Mouse (Mus musculus) heart, postnatal 4 days (tissue): ENCODE results near the gene B3gnt2. TPM values are rescaled to one million over a fixed set of nuclear protein-coding genes. Genes with fewer than 3 reads are reported as not detected.

Experiments used
- DNase-seq: peaks from one replicate; pipeline ENCODE4 v3.0.0; 2021
- total RNA-seq, 2 experiments: library from RNA; stranded (reverse); gene quantifications; 2 replicates each; pipeline ENCODE4 v1.2.3; 2021

B3gnt2 gene
- total RNA-seq, 2 experiments from 2014 or later: 7.4 to 8.1 TPM

GRCm38 (mm10) chr11:22868582-22868981, 7.8 kb upstream of the B3gnt2 start:
- no peak for DNase-seq

DNA sequence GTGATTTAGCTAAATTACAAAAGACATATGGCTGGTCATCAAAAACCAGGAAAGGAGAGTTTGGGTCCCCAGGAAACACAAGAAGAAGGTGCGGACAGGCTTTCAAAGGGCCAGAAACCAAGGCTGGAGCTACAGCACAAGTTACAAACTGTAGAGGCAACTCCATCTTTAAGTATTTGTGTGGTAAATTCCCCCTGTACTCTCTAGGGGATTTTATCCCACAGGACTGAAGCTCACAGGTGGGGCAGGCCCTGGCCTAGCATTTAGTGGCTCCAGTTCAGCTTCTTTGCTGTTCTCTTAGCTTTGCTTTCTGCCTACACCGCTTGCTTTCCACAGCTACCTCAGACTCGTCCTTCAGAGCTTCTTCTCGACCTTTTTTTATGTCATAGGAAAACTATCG, 6.9 kb upstream of the B3gnt2 start:
- DNase-seq: no peak

DNA sequence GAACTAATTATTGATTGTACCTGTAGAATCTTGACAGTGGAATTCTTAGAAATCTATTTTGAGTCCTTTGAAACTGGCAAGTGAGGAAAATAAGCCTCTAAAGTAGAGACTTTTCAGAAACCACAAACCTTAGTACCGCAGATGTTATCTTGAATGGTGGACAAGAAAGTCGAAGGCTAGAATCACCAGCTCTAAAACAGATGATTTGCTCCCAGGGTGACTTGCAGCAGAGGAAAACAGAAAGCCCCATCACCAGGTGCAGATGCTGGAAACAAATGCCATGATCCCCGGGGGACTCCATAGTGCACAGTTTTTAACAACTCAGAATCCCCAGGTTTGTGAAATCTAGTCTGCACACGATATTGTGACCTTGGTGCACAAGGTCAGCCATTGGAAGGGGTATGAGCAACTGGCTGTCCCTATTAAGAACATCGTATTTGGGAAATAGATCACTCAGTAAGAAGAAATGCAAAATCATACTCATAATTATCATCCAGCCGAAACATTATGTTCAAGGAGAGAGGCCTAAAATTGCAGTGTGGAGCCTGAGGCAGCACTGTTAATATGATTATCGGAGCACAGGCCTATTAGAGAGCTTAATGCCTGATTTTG, 5.0 kb upstream of the B3gnt2 start:
- DNase-seq: no peak

DNA sequence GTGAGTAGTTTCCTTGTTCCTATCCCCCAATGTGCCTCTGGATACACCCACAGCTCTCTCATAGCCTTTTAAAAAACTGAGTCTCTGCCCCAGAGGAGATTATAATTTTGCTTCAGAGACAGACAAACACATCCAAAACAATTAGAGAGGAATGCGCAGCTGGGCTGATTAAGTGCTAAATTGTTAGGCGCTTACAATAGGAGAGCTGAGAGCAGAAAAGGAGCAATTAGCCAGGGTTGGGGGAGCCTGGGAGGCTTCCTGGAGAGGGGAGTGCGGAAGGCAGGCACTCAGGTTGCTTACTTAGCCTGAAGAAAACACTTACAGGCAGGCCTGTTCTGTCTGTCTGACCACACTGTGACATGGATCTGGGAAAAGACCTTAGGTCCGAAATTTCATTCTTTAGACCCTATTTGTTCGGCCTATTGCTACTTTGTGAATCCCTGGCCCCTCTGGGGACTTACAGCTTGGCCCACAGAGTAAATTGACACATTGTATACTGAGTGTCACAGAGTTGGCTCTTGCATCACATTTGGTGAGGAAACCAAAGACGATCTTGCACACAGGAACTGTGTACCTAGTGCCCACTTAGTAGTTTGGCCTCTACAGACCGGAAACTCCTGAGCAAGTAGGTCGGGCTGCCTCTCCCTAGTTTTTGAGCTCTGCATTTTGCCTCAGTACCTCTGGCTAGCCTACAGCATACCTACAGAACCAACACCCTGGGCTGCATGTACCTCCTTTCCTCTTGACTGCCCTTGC, 3.7 kb upstream of the B3gnt2 start:
- no peak for DNase-seq

DNA sequence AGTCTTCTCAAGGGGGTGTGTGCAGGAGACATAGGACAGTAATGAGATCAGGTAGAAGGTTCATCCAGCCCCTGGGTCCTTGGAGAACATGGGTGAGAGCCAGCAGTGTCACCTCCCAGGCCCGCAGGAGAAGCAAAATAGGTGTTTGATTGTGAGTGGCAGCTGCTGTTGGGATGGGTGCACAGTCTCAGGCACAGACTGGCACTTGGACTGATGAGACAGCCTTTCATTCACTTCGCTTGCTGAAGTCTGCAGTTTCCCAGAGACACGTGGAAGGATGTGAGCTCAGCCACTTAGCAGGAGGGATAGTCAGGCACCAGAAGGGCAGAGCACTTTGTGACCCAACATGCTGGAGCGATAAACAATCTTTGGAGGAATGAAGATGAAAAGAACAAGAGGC, 2.8 kb upstream of the B3gnt2 start:
- DNase-seq: no peak

GRCm38 (mm10) chr11:22861315-22861714, 554 bp upstream of the B3gnt2 start:
- no peak for DNase-seq

- DNase-seq: peak; percentile 89
Measured at GRCm38 (mm10) chr11:22859633-22860334, 977 bp downstream of the B3gnt2 start.

DNA sequence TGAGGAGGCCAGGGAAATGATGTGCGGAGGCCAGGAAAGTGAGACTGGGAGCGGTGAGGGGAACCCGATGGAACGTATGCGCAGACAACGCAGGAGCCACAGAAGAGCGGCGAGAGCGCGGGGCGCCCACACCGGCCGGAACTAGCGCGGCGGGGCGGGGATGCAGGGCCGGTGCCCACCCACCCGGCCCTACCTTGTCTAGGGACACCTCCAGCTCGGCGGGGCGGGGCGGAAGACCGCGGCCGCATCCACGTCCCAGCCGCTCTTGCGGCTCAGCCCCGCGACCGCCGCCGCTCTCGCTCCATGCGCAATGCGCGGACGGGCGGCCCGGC, 1.5 kb downstream of the B3gnt2 start:
- peak; percentile 34 for DNase-seq

- no peak for DNase-seq
Measured at GRCm38 (mm10) chr11:22858441-22859300, 2.1 kb downstream of the B3gnt2 start.

DNA sequence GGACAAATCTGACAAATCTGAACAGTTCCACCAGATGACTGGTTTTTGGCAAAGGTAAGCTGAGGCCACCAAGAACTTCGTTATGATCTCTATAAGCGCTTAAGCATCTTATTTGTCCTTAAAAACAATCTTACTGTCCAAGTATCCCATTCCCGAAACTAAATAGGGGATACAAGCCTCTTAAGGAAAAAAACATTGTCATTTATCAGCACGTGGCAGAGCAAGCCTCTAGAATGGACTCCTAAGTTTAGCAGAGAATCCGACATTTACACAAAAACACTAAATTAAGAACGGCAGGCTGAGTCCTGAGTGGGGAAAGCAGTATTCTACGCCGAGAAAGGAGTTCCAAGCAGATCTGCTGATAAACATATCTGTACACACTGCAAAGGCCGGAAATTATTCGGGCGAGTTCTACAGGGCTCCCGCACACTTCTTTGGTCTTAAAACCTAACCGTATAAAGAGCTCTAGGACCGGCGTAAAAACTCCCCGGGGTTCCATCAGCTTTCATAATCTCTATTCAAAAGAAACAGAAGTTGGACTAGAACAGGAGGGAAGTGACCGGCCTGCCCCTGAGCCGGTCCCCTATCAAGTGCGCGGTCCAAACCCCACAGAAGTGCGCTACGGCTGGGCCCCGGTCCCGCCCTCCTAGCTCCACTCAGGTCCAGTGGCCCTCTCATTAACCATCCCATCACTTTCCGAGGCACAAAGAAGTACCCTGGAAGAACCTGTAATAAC, 2.9 kb downstream of the B3gnt2 start:
- no peak for DNase-seq

DNA sequence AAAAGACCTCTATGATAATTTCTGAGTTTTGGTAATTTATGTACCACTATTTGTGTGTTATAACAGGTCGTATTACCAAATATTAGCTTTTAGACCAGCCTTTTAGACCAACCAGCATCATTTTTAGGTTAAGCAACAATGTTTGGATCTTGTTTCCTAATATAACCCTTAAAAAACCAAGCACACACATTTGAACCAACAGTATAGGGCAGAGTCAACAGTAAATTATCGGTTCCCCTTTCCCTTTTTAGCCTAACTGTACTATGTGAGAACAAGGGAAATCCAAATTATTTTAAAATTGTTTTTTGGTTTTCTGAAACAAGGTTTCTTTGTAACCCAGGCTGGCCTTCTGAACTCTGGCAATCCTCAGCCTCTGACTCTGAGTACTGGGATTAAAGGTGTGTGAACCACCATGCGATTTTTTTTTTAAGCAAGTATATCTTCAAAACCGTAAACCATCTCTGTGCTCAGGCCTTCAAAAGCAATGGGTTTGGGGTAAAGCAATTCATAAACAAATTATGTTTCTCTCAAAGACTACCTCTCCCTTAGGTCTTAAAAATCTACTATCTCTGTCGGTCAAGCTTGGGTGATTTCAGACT, 3.6 kb downstream of the B3gnt2 start:
- DNase-seq: no peak

- DNase-seq: no peak
Measured at GRCm38 (mm10) chr11:22856371-22856965, 4.3 kb downstream of the B3gnt2 start.

DNA sequence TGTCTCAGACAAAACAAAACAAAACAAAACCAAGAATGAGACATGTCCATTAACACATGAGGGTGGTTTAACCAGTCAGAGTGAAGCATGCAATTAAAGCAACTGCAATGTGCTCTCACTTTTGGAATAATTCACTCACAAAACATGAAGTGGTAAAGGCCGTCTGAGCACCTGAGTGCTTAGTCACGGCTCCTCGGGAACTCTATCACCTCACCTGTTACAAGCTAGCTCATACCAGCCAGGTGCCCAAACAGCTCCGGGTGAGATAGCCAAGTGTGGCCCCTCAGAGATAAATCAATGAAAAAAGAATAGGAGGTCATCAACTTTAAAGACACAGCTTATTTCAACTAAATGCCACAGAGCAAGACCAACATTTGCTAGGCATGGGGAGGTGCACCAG, 6.2 kb downstream of the B3gnt2 start:
- no peak for DNase-seq

- no peak for DNase-seq
Measured at GRCm38 (mm10) chr11:22853477-22854157, 7.1 kb downstream of the B3gnt2 start.

GRCm38 (mm10) chr11:22852510-22852909, 8.3 kb downstream of the B3gnt2 start:
- no peak for DNase-seq

DNA sequence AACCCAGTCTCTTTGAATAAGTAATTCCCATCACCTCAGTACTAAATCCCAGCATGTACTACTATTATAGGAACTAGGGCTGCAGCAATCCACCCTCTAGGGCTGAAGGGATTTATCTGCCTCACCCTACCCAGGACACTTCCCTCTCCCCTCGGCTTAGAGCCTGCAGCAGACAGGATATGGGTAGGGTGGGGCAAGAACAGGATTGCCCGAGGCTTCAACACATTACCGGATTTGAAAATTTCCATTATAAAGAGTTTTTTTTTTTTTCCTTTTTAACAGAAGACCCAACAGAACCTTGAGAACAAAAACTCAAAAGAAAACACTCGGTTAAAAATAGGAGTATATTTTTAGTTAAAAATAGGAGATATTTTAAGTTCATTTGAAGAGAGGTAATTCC, 9.3 kb downstream of the B3gnt2 start:
- no peak for DNase-seq

DNA sequence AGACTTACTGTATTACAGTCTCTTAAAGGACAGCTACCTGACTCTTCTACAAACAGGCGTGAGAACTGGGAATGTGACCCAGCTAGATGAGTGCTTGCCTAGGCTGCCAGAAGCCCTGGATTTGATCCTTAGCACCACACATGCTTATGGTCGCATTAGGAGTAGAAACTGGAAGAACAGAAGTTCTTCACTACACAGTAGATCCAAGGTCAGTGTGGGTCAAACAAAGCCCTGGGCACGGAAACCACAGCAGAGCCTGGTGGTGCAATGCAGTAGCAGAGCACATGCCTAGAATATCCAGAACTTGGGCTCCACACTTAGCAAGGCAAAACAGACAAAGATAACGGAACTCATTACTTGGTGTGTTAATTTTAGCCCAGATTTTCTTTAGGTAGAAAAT, 10.7 kb downstream of the B3gnt2 start:
- DNase-seq: no peak

DNA sequence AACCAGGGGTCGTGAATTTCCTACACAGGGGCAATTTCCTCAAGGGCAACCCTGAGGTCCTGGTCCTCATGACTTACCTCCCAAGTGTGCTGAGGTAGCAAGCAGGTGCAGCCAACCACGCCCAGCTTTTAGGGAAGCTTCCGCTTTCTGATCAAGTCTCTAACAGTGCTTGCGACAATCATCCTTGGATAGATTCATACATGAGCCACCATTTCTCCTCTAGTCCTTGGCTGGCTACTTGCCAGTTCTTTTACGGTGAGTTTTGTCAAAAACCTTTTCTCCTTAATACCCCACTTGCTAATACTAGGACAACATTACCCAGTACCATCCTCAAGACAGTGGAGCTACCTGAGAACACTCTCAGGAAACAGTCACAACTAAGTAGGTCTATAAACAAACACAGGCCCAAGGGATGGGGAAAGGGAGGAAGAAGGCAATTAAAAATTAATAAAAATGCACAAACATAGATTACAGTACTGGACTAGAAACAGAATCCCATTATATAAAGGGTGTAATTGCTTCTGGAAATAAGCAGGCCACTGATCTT, 12.0 kb downstream of the B3gnt2 start:
- no peak for DNase-seq

- peak; percentile 28 for DNase-seq
Measured at GRCm38 (mm10) chr11:22847732-22848648, 12.8 kb downstream of the B3gnt2 start.
